Mouse (Mus musculus) embryonic stem cell, embryonic (primary cell): ENCODE data around the gene 1700088E04Rik.

ENCODE experiments used
- CTCF ChIA-PET, 4 experiments: fragments of 300-600 bp in 2 of 4; fragments of 350-600 bp in 2 of 4; sonication (Branson Sonifier 250); formaldehyde crosslinking; loops; one replicate each; lab custom pipeline; 2022; ENCODE audit warnings: inconsistent platforms in 2 of 4; lab: Charles Lee
- POLR2A ChIA-PET, 4 experiments: fragments of 300-600 bp in 2 of 4; fragments of 350-600 bp in 2 of 4; sonication (Branson Sonifier 250); formaldehyde crosslinking; loops; one replicate each; lab custom pipeline; 2022; ENCODE audit warnings: antibody characterized with exemption in 4 of 4, inconsistent platforms in 1 of 4; lab: Charles Lee

Gene 1700088E04Rik

GRCm38 (mm10) chr15:79098220-79098619 lies 42.8 kb downstream of the 1700088E04Rik start:
- POLR2A ChIA-PET, result interaction anchor here (0.6 to 2.7 kb wide), 7 partner anchors 9 to 283 kb away, joined by 3 to 12 read pairs (median 3); partner anchors contain the start of genes Micall1 (in 2 of the 4) and Eif3l (in 1 of the 4)
- CTCF ChIA-PET, result interaction anchor here in 1 of 4 experiments (0.8 to 2.1 kb wide), 2 partner anchors 19 to 50 kb away, joined by 3 to 7 read pairs; no protein-coding TSS in a partner anchor

DNA sequence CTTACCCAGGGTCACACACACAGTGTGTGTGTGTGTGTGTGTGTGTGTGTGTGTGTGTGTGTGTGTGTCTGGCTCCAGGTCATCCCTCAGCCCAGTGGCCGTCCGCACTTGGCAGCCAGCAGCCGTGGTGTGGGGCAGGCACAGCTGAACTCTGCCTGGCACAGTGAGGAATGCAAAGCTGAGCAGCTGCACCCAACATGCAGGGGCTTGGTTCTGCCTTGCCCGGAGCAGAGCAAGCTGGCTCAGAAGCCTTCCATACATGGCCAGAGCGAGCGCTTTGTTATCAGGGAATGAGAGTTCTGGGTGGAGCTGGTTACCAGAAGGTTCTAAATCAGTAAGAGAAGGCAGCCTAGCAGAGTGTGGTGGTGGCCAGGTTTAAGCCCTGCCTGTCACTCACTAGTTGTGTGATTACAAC lies 43.4 kb downstream of the 1700088E04Rik start:
- ChIA-PET CTCF (interaction anchor here in 1 of 4 experiments (0.8 kb wide), 1 partner anchor 19 kb away, joined by 3 read pairs; no protein-coding TSS in a partner anchor), POLR2A (interaction anchor here in 3 of 4 experiments (0.5 to 1.3 kb wide), 5 partner anchors 10 to 169 kb away, joined by 3 to 4 read pairs (median 3); partner anchors contain the start of genes Eif3l (in 1 of the 3) and Micall1 (in 1 of the 3))

GRCm38 (mm10) chr15:79097135-79097534 lies 43.9 kb downstream of the 1700088E04Rik start:
- CTCF ChIA-PET, result interaction anchor here in 1 of 4 experiments (0.6 kb wide), 1 partner anchor 63 kb away, joined by 3 read pairs; no protein-coding TSS in a partner anchor

GRCm38 (mm10) chr15:79096556-79096955 lies 44.5 kb downstream of the 1700088E04Rik start:
- ChIA-PET CTCF (interaction anchor here in 1 of 4 experiments (0.6 kb wide), 1 partner anchor 64 kb away, joined by 3 read pairs; no protein-coding TSS in a partner anchor), POLR2A (interaction anchor here in 1 of 4 experiments (3.1 kb wide), 1 partner anchor 23 kb away, joined by 7 read pairs; no protein-coding TSS in a partner anchor)

More at GRCm38 (mm10) chr15:79097135-79097534, 43.9 kb downstream of the 1700088E04Rik start:
- POLR2A ChIA-PET, result interaction anchor here in 3 of 4 experiments (0.5 to 1.3 kb wide), 4 partner anchors 9 to 169 kb away, joined by 3 read pairs; partner anchors contain the start of genes Eif3l (in 1 of the 3) and Micall1 (in 1 of the 3)

GRCm38 (mm10) chr15:79095483-79095882 lies 45.6 kb downstream of the 1700088E04Rik start:
- ChIA-PET CTCF (interaction anchor here in 1 of 4 experiments (1.0 kb wide), 1 partner anchor 32 kb away, joined by 5 read pairs; no protein-coding TSS in a partner anchor), POLR2A (interaction anchor here (0.5 to 3.1 kb wide), 12 partner anchors 10 to 624 kb away, joined by 3 to 7 read pairs (median 4); partner anchors contain the start of gene Eif3l (in 1 of the 4))

- CTCF ChIA-PET, result interaction anchor here in 2 of 4 experiments (0.6 to 1.4 kb wide), 5 partner anchors 33 to 63 kb away, joined by 3 to 6 read pairs (median 5); partner anchors contain the start of genes 1700088E04Rik (in 1 of the 2) and Polr2f (in 1 of the 2)
- POLR2A ChIA-PET, result interaction anchor here in 1 of 4 experiments (0.7 to 1.7 kb wide), 6 partner anchors 8 to 63 kb away, joined by 3 to 5 read pairs (median 4); partner anchors contain the start of gene Micall1
These were observed 47.8 kb downstream of the 1700088E04Rik start for GRCm38 (mm10) chr15:79093083-79093839.

DNA sequence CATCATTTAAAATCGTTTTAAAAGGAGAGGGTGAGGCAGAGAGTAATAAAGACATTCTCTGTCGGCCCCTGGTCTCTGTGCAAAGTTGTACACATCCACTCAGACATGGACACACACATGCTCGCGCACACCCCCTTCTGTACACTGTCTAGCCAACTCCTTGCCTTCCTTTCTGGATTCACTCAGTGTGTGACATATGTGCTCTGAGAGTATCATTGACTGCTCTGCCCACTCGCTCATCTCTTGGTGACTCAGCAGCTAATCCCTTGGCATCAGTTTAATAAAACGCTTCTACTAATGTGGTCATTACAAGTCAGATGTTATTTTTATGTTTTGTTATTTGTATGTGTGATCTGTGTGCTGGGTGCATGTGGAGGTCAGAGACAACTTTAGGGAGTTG lies 48.8 kb downstream of the 1700088E04Rik start:
- POLR2A ChIA-PET, result interaction anchor here in 1 of 4 experiments (0.9 to 1.6 kb wide), 2 partner anchors 13 to 16 kb away, joined by 3 to 4 read pairs; partner anchors contain the start of gene Micall1
- CTCF ChIA-PET, result interaction anchor here in 1 of 4 experiments (1.4 kb wide), 1 partner anchor 48 kb away, joined by 5 read pairs; the partner anchor contains the start of genes 1700088E04Rik and Polr2f

DNA sequence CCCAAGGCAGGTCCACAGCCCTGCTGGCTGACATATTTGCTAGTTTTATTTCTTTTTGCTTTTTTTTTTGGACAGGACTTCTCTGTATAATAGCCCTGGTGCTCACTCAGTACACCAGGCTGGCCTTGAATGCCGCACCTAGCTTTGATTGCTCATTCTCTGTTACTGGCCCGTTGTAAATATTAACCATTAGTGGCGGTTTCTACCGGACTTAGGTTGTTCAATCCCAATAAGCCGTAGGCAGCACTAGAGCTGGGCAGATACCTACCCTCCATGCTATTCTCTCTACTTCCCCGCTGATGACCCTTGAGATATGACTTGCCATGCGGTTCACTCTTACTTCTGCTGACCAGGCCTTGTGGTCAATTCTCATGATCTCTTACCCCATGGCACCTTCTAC lies 61.5 kb downstream of the 1700088E04Rik start:
- CTCF ChIA-PET, result interaction anchor here in 2 of 4 experiments (0.6 to 1.6 kb wide), 2 partner anchors 17 to 49 kb away, joined by 5 to 7 read pairs; partner anchors contain the start of gene Ankrd54 (in 1 of the 2)
- POLR2A ChIA-PET, result interaction anchor here in 3 of 4 experiments (0.6 to 4.2 kb wide), 7 partner anchors 9 to 283 kb away, joined by 3 to 21 read pairs (median 4); no protein-coding TSS in a partner anchor
